Mouse (Mus musculus) embryonic facial prominence, embryonic 11.5 days (tissue): ENCODE results near the gene Phtf2. TPM values are rescaled to one million over a fixed set of nuclear protein-coding genes. Genes with fewer than 3 reads are reported as not detected.

Experiments used
- ATAC-seq: fragments of 200-750 bp; cut with Nextera tagmentation; replicated peaks from 2 replicates; pipeline ENCODE4 v1.8.0; 2017; ENCODE audit warnings: low read depth; ENCODE audit not compliant: insufficient number of reproducible peaks, low FRiP score, low TSS enrichment
- DNase-seq: peaks from one replicate; pipeline ENCODE4 v3.0.0-alpha.2; 2015; ENCODE audit warnings: low spot score
- H3K27ac ChIP-seq: fragments of 300-500 bp; sonication (generic); replicated peaks from 2 replicates; pipeline ENCODE4 v1.5.1; 2014; ENCODE audit warnings: mild to moderate bottlenecking, low read depth, low read length, control low read depth
- H3K27me3 ChIP-seq: fragments of 300-500 bp; sonication (generic); 2 replicates; pipeline ENCODE4 v1.6.1; 2014; ENCODE audit warnings: mild to moderate bottlenecking, low read length, moderate library complexity, mixed read lengths; ENCODE audit not compliant: control insufficient read depth, insufficient read depth
- H3K36me3 ChIP-seq: fragments of 300-500 bp; sonication (generic); replicated peaks from 2 replicates; pipeline ENCODE4 v1.6.1; 2014; ENCODE audit warnings: low read depth, mild to moderate bottlenecking, low read length, moderate library complexity, mixed read lengths; ENCODE audit not compliant: control insufficient read depth, insufficient read depth
- H3K4me1 ChIP-seq: fragments of 300-500 bp; sonication (generic); 2 replicates; pipeline ENCODE4 v1.6.1; 2014; ENCODE audit warnings: low read length, mixed read lengths; ENCODE audit not compliant: control insufficient read depth, insufficient read depth
- H3K4me2 ChIP-seq: fragments of 300-500 bp; sonication (generic); 2 replicates; pipeline ENCODE4 v1.6.1; 2014; ENCODE audit warnings: low read depth, mild to moderate bottlenecking, control low read depth, low read length, moderate library complexity
- H3K4me3 ChIP-seq: fragments of 300-500 bp; sonication (generic); 2 replicates; pipeline ENCODE4 v1.5.1; 2014; ENCODE audit warnings: low read depth, low read length, control low read depth
- H3K9ac ChIP-seq: fragments of 300-500 bp; sonication (generic); replicated peaks from 2 replicates; pipeline ENCODE4 v1.6.1; 2014; ENCODE audit warnings: mild to moderate bottlenecking, control low read depth, low read length
- H3K9me3 ChIP-seq: fragments of 300-500 bp; sonication (generic); replicated peaks from 2 replicates; pipeline ENCODE4 v1.6.1; 2016; ENCODE audit warnings: mild to moderate bottlenecking, low read length, inconsistent platforms, mixed read lengths; ENCODE audit not compliant: control insufficient read depth
- WGBS: fragments of 180-500 bp; shearing (Covaris S2); extraction: QIAGEN DNeasy Blood & Tissue Kit; methylation state at CpG from one replicate; pipeline ENCODE4 v1.1.7; 2014; 5-methylcytosine and 5-hydroxymethylcytosine counted together
- polyA plus RNA-seq: library from polyadenylated mRNA; unstranded; fragments of >200 nt; fragmentation: Nextera tagmentation; extraction: Ambion mirVana; gene quantifications from 2 replicates; pipeline ENCODE4 v1.2.1, GENCODE M21; 2014

The Phtf2 gene
- polyA plus RNA-seq, 1 experiment from 2014 or later: 21.0 TPM

GRCm38 (mm10) chr5:20913372-20914275 lies 31.7 kb upstream of the Phtf2 start:
- H3K9me3 ChIP-seq: no peaks in the 10 kb centered on the region
- no peak overlapping the region for H3K9ac ChIP-seq
- 81% methylated on average over 11 of the region's 11 CpGs for WGBS
- H3K27ac ChIP-seq: no peak overlapping the region
- DNase-seq (peak; percentile 80), ATAC-seq (no peak)
- H3K4me2 ChIP-seq: no peak overlapping the region
- H3K36me3 ChIP-seq: no peaks in the 10 kb centered on the region
- H3K4me3 ChIP-seq: no peak overlapping the region
- no peaks in the 10 kb centered on the region for H3K27me3 ChIP-seq
- no peaks in the 10 kb centered on the region for H3K4me1 ChIP-seq

GRCm38 (mm10) chr5:20911741-20912140 lies 29.8 kb upstream of the Phtf2 start:
- Histone ChIP-seq H3K4me2 (no peak overlapping the region), H3K36me3 (no peaks in the 10 kb centered on the region), H3K4me3 (no peak overlapping the region), H3K27me3 (no peaks in the 10 kb centered on the region), H3K9me3 (no peaks in the 10 kb centered on the region), H3K27ac (no peak overlapping the region), H3K9ac (no peak overlapping the region), H3K4me1 (no peaks in the 10 kb centered on the region)
- 82% methylated on average over 2 of the region's 2 CpGs for WGBS
- DNase-seq: no peak
- no peak for ATAC-seq

GRCm38 (mm10) chr5:20906191-20906590 lies 24.3 kb upstream of the Phtf2 start:
- DNase-seq (no peak), ATAC-seq (no peak)
- Histone ChIP-seq H3K9ac (no peak overlapping the region), H3K9me3 (no peaks in the 10 kb centered on the region), H3K27ac (no peak overlapping the region), H3K27me3 (no peaks in the 10 kb centered on the region), H3K4me3 (no peak overlapping the region), H3K36me3 (no peaks in the 10 kb centered on the region; the same call in 1 of the 2 replicates), H3K4me2 (no peak overlapping the region), H3K4me1 (no peaks in the 10 kb centered on the region)
- 93% methylated on average over 7 of the region's 7 CpGs for WGBS

- H3K4me2 ChIP-seq: no peak overlapping the region
- 80% methylated on average over 2 of the region's 2 CpGs for WGBS
- H3K27me3 ChIP-seq: no peaks in the 10 kb centered on the region
- ATAC-seq (no peak), DNase-seq (no peak)
- no peaks in the 10 kb centered on the region; the same call in 1 of the 2 replicates for H3K36me3 ChIP-seq
- H3K4me1 ChIP-seq: no peaks in the 10 kb centered on the region
- no peak overlapping the region for H3K9ac ChIP-seq
- no peaks in the 10 kb centered on the region for H3K9me3 ChIP-seq
- no peak overlapping the region for H3K27ac ChIP-seq
- H3K4me3 ChIP-seq: no peak overlapping the region
Observed at GRCm38 (mm10) chr5:20905437-20905836, 23.5 kb upstream of the Phtf2 start.

GRCm38 (mm10) chr5:20904647-20905046 lies 22.7 kb upstream of the Phtf2 start:
- no peak overlapping the region for H3K4me3 ChIP-seq
- H3K4me2 ChIP-seq: no peak overlapping the region
- no peak overlapping the region for H3K27ac ChIP-seq
- H3K27me3 ChIP-seq: no peaks in the 10 kb centered on the region
- H3K4me1 ChIP-seq: no peaks in the 10 kb centered on the region
- ATAC-seq (no peak), DNase-seq (no peak)
- no peaks in the 10 kb centered on the region for H3K9me3 ChIP-seq
- 74% methylated on average over 2 of the region's 2 CpGs for WGBS
- H3K9ac ChIP-seq: no peak overlapping the region
- no peaks in the 10 kb centered on the region; the same call in 1 of the 2 replicates for H3K36me3 ChIP-seq

GRCm38 (mm10) chr5:20897446-20898167 lies 15.7 kb upstream of the Phtf2 start:
- H3K4me2 ChIP-seq: no peak overlapping the region
- ATAC-seq (no peak), DNase-seq (no peak)
- H3K4me3 ChIP-seq: no peak overlapping the region
- H3K4me1 ChIP-seq: no peaks in the 10 kb centered on the region; the same call in 1 of the 2 replicates
- H3K36me3 ChIP-seq: no peaks in the 10 kb centered on the region; the same call in 1 of the 2 replicates
- H3K27ac ChIP-seq: no peak overlapping the region
- WGBS: 93% methylated on average over 2 of the region's 2 CpGs
- no peak overlapping the region for H3K9ac ChIP-seq
- H3K27me3 ChIP-seq: no peaks in the 10 kb centered on the region
- no peaks in the 10 kb centered on the region for H3K9me3 ChIP-seq

- Histone ChIP-seq H3K9me3 (no peaks in the 10 kb centered on the region), H3K27ac (no peak overlapping the region), H3K27me3 (no peaks in the 10 kb centered on the region), H3K4me3 (no peak overlapping the region), H3K4me1 (no peaks in the 10 kb centered on the region), H3K36me3 (no peaks in the 10 kb centered on the region), H3K9ac (no peak overlapping the region), H3K4me2 (no peak overlapping the region)
- no peak for DNase-seq
- ATAC-seq: no peak
- WGBS: 79% methylated on average over 4 of the region's 4 CpGs
Observed at GRCm38 (mm10) chr5:20884036-20884620, 2.2 kb upstream of the Phtf2 start.
